Mouse (Mus musculus): ENCODE data around the gene Lhfpl2. TPM values are rescaled to one million over a fixed set of nuclear protein-coding genes. Genes with fewer than 3 reads are reported as not detected.

The Lhfpl2 gene
- polyA plus RNA-seq, 1 experiment from 2014 or later, result 44.2 TPM

DNA sequence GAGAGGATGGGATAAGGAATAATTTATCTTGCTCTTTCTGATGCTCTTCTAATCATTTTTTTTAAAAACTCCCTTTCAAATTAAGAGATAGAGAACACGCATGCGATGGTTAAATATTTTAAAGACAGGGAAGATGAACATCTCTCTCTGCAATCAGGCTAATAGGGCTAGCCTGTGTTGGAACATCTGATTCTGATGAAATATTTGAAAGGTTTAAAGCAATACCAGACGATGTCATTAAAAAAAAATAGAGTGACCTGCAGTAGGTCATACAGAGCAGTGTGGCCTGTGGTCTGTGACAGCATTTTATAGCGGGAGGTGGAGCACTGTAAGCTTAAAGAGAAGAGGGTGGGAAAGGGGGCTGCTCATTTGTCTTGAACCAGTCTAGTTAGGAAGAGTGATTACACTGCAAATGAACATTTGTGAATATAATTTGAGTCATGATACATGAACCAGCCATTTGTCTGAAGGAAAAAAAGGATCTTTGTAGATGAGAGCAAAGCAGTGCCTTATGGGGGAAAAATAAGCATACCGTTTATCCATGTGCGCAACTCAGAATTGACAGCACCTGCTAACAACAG is 1.1 kb downstream of the Lhfpl2 start:
- peak overlapping the region; percentile 77 for H3K4me2 ChIP-seq
- peak overlapping the region; percentile 94; the same call in 1 of the 2 replicates for H3K27ac ChIP-seq
- H3K9me3 ChIP-seq, result no peaks in the 10 kb centered on the region
- H3K4me3 ChIP-seq (replicated peaks), result peak overlapping the region; percentile 89
- no peak for ATAC-seq (ENCODE audit: insufficient number of reproducible peaks, insufficient read depth, low FRiP score, low TSS enrichment, low read depth)
- no peaks in the 10 kb centered on the region for H3K27me3 ChIP-seq
- 26% methylated on average over 6 of the region's 6 CpGs for WGBS
- H3K36me3 ChIP-seq, result no peaks in the 10 kb centered on the region
- peaks cover 49% of the 10 kb centered on the region for H3K4me1 ChIP-seq (replicated peaks)
- peak overlapping the region; percentile 94 for H3K9ac ChIP-seq (replicated peaks)

DNA sequence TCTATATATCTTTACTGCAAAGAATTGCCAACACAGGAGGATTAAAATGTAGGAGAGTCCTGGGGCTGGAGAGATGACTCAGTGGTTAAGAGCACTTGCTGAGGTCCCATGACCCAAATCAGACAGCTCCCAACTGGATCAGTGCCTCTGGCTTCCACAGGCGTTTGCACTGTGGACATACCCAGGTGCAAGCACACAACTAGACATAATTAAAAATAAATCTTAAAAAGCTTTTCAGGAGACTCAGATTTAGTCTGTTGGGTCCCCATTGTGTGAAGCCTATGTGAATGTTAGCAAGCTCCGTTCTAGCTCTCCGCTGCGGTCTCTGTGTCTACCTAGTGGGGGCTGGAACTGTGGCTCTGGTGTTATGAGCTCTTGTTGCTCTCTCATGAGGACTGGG is 1.8 kb downstream of the Lhfpl2 start:
- Histone ChIP-seq H3K27me3 (no peaks in the 10 kb centered on the region), H3K27ac (no peak overlapping the region), H3K36me3 (no peaks in the 10 kb centered on the region), H3K9me3 (no peaks in the 10 kb centered on the region), H3K4me2 (peak overlapping the region; percentile 77), H3K4me3 (replicated peaks) (peak overlapping the region; percentile 89; the same call in 1 of the 2 replicates), H3K9ac (replicated peaks) (no peak overlapping the region), H3K4me1 (replicated peaks) (peaks cover 55% of the 10 kb centered on the region)
- ATAC-seq (ENCODE audit: insufficient number of reproducible peaks, insufficient read depth, low FRiP score, low TSS enrichment, low read depth), result no peak
- WGBS, result 87% methylated on average over 4 of the region's 4 CpGs

DNA sequence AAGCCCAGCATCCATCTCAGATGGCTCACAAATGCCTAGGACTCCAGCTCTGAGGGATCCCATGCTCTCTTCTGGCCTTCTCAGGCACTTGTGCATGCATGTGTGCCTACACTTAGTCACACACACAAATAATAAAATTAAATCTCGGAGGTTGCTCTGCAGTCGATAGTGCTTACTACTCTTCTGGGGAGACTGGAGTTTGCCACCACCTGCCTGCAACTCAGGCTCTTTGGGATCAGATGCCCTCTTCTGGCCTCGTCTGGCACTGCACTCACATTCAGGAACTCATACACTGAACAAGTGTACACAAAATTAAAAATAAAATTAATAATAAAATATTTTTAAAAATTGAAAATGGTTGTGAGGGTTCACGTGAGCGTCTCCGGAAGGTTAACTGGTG is 2.2 kb downstream of the Lhfpl2 start:
- H3K4me2 ChIP-seq, result peak overlapping the region; percentile 77; the same call in 1 of the 2 replicates
- H3K4me3 ChIP-seq (replicated peaks), result no peak overlapping the region
- no peak overlapping the region for H3K27ac ChIP-seq
- no peaks in the 10 kb centered on the region for H3K36me3 ChIP-seq
- H3K9ac ChIP-seq (replicated peaks), result no peak overlapping the region
- WGBS, result 86% methylated on average over 6 of the region's 6 CpGs
- H3K9me3 ChIP-seq, result no peaks in the 10 kb centered on the region
- no peaks in the 10 kb centered on the region for H3K27me3 ChIP-seq
- peaks cover 59% of the 10 kb centered on the region for H3K4me1 ChIP-seq (replicated peaks)
- no peak for ATAC-seq (ENCODE audit: insufficient number of reproducible peaks, insufficient read depth, low FRiP score, low TSS enrichment, low read depth)

DNA sequence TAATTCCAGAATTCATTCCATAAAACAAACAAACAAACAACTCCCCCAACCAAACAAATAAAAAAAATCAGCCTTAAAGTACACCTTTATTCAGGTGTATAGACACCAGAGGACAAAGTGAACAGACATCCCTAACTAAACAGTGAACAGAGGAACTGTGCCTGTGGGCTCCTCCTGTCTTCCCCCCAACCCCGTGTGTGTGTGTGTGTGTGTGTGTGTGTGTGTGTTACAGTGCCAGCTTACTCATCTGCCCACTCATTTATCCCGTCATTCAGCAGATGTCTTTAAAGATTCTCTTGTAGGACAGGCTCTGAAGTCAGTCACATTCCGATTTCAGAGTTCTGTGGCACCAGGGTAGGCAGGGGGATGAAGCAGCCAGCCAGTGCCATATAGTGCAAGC is 2.9 kb downstream of the Lhfpl2 start:
- H3K9ac ChIP-seq (replicated peaks), result no peak overlapping the region
- no peak overlapping the region for H3K4me2 ChIP-seq
- H3K27ac ChIP-seq, result no peak overlapping the region
- H3K4me3 ChIP-seq (replicated peaks), result no peak overlapping the region
- no peak for ATAC-seq (ENCODE audit: insufficient number of reproducible peaks, insufficient read depth, low FRiP score, low TSS enrichment, low read depth)
- no peaks in the 10 kb centered on the region for H3K27me3 ChIP-seq
- H3K36me3 ChIP-seq, result no peaks in the 10 kb centered on the region
- peaks cover 66% of the 10 kb centered on the region for H3K4me1 ChIP-seq (replicated peaks)
- no peaks in the 10 kb centered on the region for H3K9me3 ChIP-seq
- WGBS, result 72% methylated on average over 3 of the region's 3 CpGs

DNA sequence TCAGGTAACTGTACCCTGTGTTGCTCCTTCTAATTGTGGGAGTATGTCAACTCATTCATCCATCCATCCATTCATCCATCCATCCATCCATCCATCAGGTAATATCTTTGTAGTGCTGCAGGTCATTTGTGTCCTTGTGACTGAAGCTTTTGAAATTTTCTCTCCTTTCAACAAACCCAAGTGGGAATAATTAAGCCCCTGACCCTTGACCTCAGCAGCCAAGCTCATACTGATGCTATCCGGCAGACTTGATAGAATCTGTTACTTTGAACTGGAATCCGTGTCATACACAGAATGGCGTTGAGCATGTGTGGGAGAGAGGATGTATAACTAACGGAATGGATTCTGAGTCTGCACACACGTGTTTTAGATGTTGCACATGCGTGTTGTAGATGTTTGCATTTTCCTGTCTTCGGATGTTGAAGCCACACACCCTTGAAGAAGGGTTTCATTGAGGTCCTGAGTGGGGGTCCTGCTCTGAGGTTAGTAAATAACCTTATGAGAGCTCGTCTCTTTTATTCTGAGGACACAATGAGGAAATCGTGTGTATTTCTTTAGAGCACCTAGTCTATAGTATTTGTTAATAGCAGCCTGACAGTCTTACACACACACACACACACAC is 3.8 kb downstream of the Lhfpl2 start:
- no peak overlapping the region for H3K4me2 ChIP-seq
- no peak overlapping the region for H3K9ac ChIP-seq (replicated peaks)
- H3K27me3 ChIP-seq, result no peaks in the 10 kb centered on the region
- no peaks in the 10 kb centered on the region for H3K36me3 ChIP-seq
- no peak for ATAC-seq (ENCODE audit: insufficient number of reproducible peaks, insufficient read depth, low FRiP score, low TSS enrichment, low read depth)
- H3K27ac ChIP-seq, result no peak overlapping the region
- H3K4me1 ChIP-seq (replicated peaks), result peaks cover 75% of the 10 kb centered on the region
- H3K9me3 ChIP-seq, result no peaks in the 10 kb centered on the region
- 42% methylated on average over 9 of the region's 9 CpGs for WGBS
- no peak overlapping the region for H3K4me3 ChIP-seq (replicated peaks)

GRCm38 (mm10) chr13:94062349-94063111 is 4.9 kb downstream of the Lhfpl2 start:
- Histone ChIP-seq H3K36me3 (no peaks in the 10 kb centered on the region), H3K4me3 (replicated peaks) (peak overlapping the region; percentile 11; the same call in 1 of the 2 replicates), H3K9me3 (no peaks in the 10 kb centered on the region), H3K27me3 (no peaks in the 10 kb centered on the region), H3K4me1 (replicated peaks) (peaks cover 75% of the 10 kb centered on the region), H3K4me2 (peak overlapping the region; percentile 44), H3K27ac (no peak overlapping the region), H3K9ac (replicated peaks) (no peak overlapping the region; the same call in 1 of the 2 replicates)
- ATAC-seq (ENCODE audit: insufficient number of reproducible peaks, insufficient read depth, low FRiP score, low TSS enrichment, low read depth), result no peak; the same call in 1 of the 2 replicates
- WGBS, result 13% methylated on average over 21 of the region's 21 CpGs

- H3K36me3 ChIP-seq, result no peaks in the 10 kb centered on the region
- no peak overlapping the region for H3K27ac ChIP-seq
- H3K4me2 ChIP-seq, result peak overlapping the region; percentile 44
- H3K9me3 ChIP-seq, result no peaks in the 10 kb centered on the region
- no peaks in the 10 kb centered on the region for H3K27me3 ChIP-seq
- peak overlapping the region; percentile 34; the same call in 1 of the 2 replicates for H3K9ac ChIP-seq (replicated peaks)
- H3K4me3 ChIP-seq (replicated peaks), result no peak overlapping the region
- WGBS, result 48% methylated on average over 8 of the region's 8 CpGs
- ATAC-seq (ENCODE audit: insufficient number of reproducible peaks, insufficient read depth, low FRiP score, low TSS enrichment, low read depth), result no peak
- H3K4me1 ChIP-seq (replicated peaks), result peaks cover 75% of the 10 kb centered on the region
Observed at GRCm38 (mm10) chr13:94063156-94063555, 5.6 kb downstream of the Lhfpl2 start.

DNA sequence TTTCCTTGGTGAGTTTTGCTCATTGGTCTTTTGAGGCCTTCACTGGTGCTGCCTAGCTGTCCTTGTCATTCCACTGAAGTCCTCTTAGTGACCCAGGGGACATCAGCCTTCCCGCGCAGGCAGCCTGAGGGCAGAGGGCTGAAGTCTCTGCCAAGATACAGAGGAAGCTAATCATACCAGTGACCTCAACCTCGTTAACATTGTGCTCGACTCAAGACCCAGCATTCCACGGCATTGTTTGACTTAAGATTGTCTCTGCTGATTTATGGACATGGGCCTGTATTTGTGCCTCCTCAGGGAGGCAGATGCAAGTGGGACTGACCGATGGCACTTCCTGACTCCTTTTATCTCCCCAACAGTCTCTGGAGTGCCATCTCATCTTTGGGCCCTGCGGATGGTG is 7.0 kb downstream of the Lhfpl2 start:
- Histone ChIP-seq H3K4me3 (replicated peaks) (no peak overlapping the region), H3K4me1 (replicated peaks) (peaks cover 71% of the 10 kb centered on the region), H3K9ac (replicated peaks) (no peak overlapping the region), H3K4me2 (no peak overlapping the region), H3K27ac (no peak overlapping the region), H3K27me3 (no peaks in the 10 kb centered on the region), H3K36me3 (no peaks in the 10 kb centered on the region), H3K9me3 (no peaks in the 10 kb centered on the region)
- WGBS, result 22% methylated on average over 7 of the region's 7 CpGs
- ATAC-seq (ENCODE audit: insufficient number of reproducible peaks, insufficient read depth, low FRiP score, low TSS enrichment, low read depth), result no peak

DNA sequence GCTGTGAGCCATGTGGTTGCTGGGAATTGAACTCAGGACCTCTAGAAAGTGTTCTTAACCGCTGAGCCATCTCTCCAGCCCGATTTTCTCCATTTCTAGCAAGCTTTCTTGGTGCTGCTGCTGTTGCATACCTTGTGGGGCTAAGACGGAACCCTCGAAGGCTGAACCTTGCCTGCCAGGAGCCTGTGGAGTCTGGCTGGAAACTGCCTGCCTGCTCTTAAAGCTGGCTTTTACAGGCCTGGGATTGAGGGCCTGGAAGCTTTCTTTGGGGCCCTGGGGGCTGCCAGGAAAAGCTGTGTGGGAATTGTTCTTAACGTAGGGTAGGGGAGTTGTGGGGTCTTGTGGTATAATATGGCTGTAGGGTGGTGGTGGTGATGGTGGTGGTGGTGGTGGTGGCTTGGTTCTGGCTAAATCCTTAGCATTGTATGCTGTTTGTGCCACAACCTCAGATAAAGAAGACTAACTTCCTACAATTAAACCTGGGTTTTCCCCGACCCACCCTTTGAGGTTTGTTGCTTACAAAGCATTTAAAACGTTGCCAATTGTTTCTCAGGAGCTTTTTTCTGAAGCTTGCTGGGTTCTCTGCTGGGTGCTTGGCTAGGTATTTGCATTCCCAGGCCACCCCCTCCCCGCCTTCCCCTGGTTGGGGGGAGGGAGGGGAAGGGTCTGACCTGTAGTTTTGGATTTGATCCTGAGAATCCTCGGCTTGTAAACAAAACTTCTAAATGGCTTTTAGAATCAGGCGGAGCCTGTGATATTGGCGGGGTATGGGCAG is 7.9 kb downstream of the Lhfpl2 start:
- 23% methylated on average over 11 of the region's 11 CpGs for WGBS
- peaks cover 70% of the 10 kb centered on the region for H3K4me1 ChIP-seq (replicated peaks)
- H3K4me2 ChIP-seq, result 0 out of 2 replicates have a peak overlapping the region, but pooled peaks have one; percentile 9
- H3K9me3 ChIP-seq, result no peaks in the 10 kb centered on the region
- peaks cover 5% of the 10 kb centered on the region; the same call in 1 of the 2 replicates for H3K27me3 ChIP-seq
- peak overlapping the region; percentile 8; the same call in 1 of the 2 replicates for H3K27ac ChIP-seq
- H3K9ac ChIP-seq (replicated peaks), result 0 out of 2 replicates have a peak overlapping the region, but pooled peaks have one; percentile 8
- no peaks in the 10 kb centered on the region for H3K36me3 ChIP-seq
- H3K4me3 ChIP-seq (replicated peaks), result no peak overlapping the region
- no peak for ATAC-seq (ENCODE audit: insufficient number of reproducible peaks, insufficient read depth, low FRiP score, low TSS enrichment, low read depth)

GRCm38 (mm10) chr13:94066626-94067275 is 9.2 kb downstream of the Lhfpl2 start:
- peaks cover 8% of the 10 kb centered on the region for H3K36me3 ChIP-seq
- H3K9me3 ChIP-seq, result peaks cover 3% of the 10 kb centered on the region; the same call in 1 of the 2 replicates
- H3K27ac ChIP-seq, result no peak overlapping the region
- H3K4me1 ChIP-seq (replicated peaks), result peaks cover 67% of the 10 kb centered on the region
- no peak overlapping the region for H3K4me2 ChIP-seq
- WGBS, result 89% methylated on average over 5 of the region's 5 CpGs
- H3K9ac ChIP-seq (replicated peaks), result no peak overlapping the region
- H3K4me3 ChIP-seq (replicated peaks), result no peak overlapping the region
- no peak for ATAC-seq (ENCODE audit: insufficient number of reproducible peaks, insufficient read depth, low FRiP score, low TSS enrichment, low read depth)
- peaks cover 5% of the 10 kb centered on the region; the same call in 1 of the 2 replicates for H3K27me3 ChIP-seq
